Comparison of ENCODE assay signal across 20 mouse cellular contexts in the genomic region with DNA sequence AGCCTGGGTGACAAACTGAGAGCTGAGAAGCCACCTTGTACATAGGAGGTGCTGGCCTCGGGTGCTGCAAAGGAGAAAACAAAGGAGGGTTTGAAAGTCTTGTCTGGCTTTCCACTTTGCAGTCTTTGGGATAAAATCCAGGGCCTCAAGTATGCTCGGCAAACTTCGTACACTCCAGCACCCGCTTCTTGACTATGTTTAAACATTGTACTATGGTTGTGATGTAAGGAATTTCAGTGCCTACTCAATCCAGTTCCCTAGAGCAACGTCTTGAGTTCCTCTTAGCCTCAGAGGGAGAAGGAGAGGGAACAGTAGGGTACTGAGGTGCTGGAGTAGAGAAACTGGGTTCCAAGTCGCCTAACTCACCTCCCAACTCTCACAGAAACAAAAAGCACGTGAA.
"Had no signal": no experiment of that assay in that cellular context is flagged by ENCODE, and none has a peak within 500 bp of the region (broad histone marks: within the 10 kb centered on the region; RNA-seq: fewer than 3 reads in every experiment).

No protein-coding gene starts in this region.

- H3K27me3 ChIP-seq: liver, embryonic 13.5 days; liver, embryonic 15.5 days; midbrain, embryonic 12.5 days; neural tube, embryonic 13.5 days; neural tube, embryonic 15.5 days had no signal

- ATAC-seq: liver, postnatal 0 days; midbrain, embryonic 16.5 days had no signal

- H3K4me3 ChIP-seq: liver, embryonic 13.5 days; liver, embryonic 15.5 days; midbrain, embryonic 10.5 days; midbrain, embryonic 12.5 days; myocyte; neural tube, embryonic 13.5 days; neural tube, embryonic 15.5 days had no signal

- H3K36me3 ChIP-seq: liver, embryonic 13.5 days; liver, embryonic 15.5 days; midbrain, embryonic 10.5 days; midbrain, embryonic 12.5 days; neural tube, embryonic 13.5 days; neural tube, embryonic 15.5 days had no signal

- DNase-seq: liver; liver, embryonic 13.5 days; liver, postnatal 0 days; midbrain, embryonic 14.5 days; retina, postnatal 1 day; right cerebral cortex, adult 18-20 months; right cerebral cortex, postnatal 25 days; right cerebral cortex, postnatal 4 days; spleen, adult 18-20 months; thymus, adult 2 months; thymus, postnatal 25 days; thymus, postnatal 4 days had no signal

- H3K4me2 ChIP-seq: liver, embryonic 11.5 days; liver, embryonic 13.5 days; liver, embryonic 15.5 days; midbrain, embryonic 12.5 days; neural tube, embryonic 13.5 days; neural tube, embryonic 15.5 days had no signal

- H3K4me1 ChIP-seq: liver, embryonic 13.5 days; liver, embryonic 15.5 days; midbrain, embryonic 10.5 days; neural tube, embryonic 15.5 days had no signal

- H3K27ac ChIP-seq: liver, embryonic 13.5 days; liver, embryonic 15.5 days; midbrain, embryonic 10.5 days; midbrain, embryonic 12.5 days; neural tube, embryonic 13.5 days; neural tube, embryonic 15.5 days had no signal

- H3K9me3 ChIP-seq: liver, embryonic 13.5 days; liver, embryonic 15.5 days; midbrain, embryonic 10.5 days; midbrain, embryonic 12.5 days; neural tube, embryonic 13.5 days; neural tube, embryonic 15.5 days had no signal

- H3K9ac ChIP-seq: liver, embryonic 13.5 days; liver, embryonic 15.5 days; liver, postnatal 0 days; midbrain, embryonic 12.5 days; neural tube, embryonic 13.5 days; neural tube, embryonic 15.5 days had no signal
